Mouse (Mus musculus) stomach, postnatal 0 days (tissue): ENCODE measurements at regions not wholly inside any gene's neighbourhood (a gene's known extent, or its start where the extent isn't known, plus 50 kb on each side); places are given as distances from the start of the nearest gene placed in this dataset.
A peak's percentile ranks its signal among the peaks of the same experiment; 100 is the strongest.

Experiments
- ATAC-seq: fragments of 200-750 bp; cut with Nextera tagmentation; 2 replicates; pipeline ENCODE4 v1.8.0; 2017; ENCODE audit not compliant: low FRiP score, low TSS enrichment
- DNase-seq: peaks from one replicate; pipeline ENCODE4 v3.0.0-alpha.2; 2016; ENCODE audit warnings: low spot score
- H3K27ac ChIP-seq: fragments of 300-500 bp; sonication (generic); replicated peaks from 2 replicates; pipeline ENCODE4 v1.5.1; 2014; ENCODE audit warnings: mild to moderate bottlenecking, control low read depth
- H3K27me3 ChIP-seq: fragments of 300-500 bp; sonication (generic); 2 replicates; pipeline ENCODE4 v1.6.1; 2014; ENCODE audit warnings: low read length; ENCODE audit not compliant: control insufficient read depth, insufficient read depth
- H3K36me3 ChIP-seq: fragments of 300-500 bp; sonication (generic); 2 replicates; pipeline ENCODE4 v1.6.1; 2014; ENCODE audit warnings: low read length, mixed read lengths; ENCODE audit not compliant: control insufficient read depth, insufficient read depth
- H3K4me1 ChIP-seq: fragments of 300-500 bp; sonication (generic); replicated peaks from 2 replicates; pipeline ENCODE4 v1.6.1; 2014; ENCODE audit warnings: antibody characterized with exemption; ENCODE audit not compliant: control insufficient read depth, insufficient read depth
- H3K4me2 ChIP-seq: fragments of 300-500 bp; sonication (generic); replicated peaks from 2 replicates; pipeline ENCODE4 v1.6.1; 2014; ENCODE audit warnings: low read depth, mild to moderate bottlenecking, control low read depth, moderate library complexity
- H3K4me3 ChIP-seq: fragments of 300-500 bp; sonication (generic); 2 replicates; pipeline ENCODE4 v1.5.1; 2014; ENCODE audit warnings: low read depth, low read length, control low read depth
- H3K9ac ChIP-seq: fragments of 300-500 bp; sonication (generic); 2 replicates; pipeline ENCODE4 v1.6.1; 2014; ENCODE audit warnings: mild to moderate bottlenecking, low read length, control low read depth, mixed read lengths
- H3K9me3 ChIP-seq: fragments of 300-500 bp; sonication (generic); 2 replicates; pipeline ENCODE4 v1.6.1; 2016; ENCODE audit warnings: low read length; ENCODE audit not compliant: control insufficient read depth
- CTCF ChIP-seq: IDR thresholded peaks from 2 replicates; pipeline ENCODE4 v1.5.1; 2016; ENCODE audit warnings: antibody characterized with exemption, low read depth, mild to moderate bottlenecking, moderate library complexity
- EP300 ChIP-seq: optimal IDR thresholded peaks from 2 replicates; pipeline ENCODE3; 2016; ENCODE audit warnings: antibody characterized with exemption
- WGBS: fragments of 180-500 bp; shearing (Covaris S2); extraction: QIAGEN DNeasy Blood & Tissue Kit; methylation state at CpG from one replicate; pipeline ENCODE4 v1.1.7; 2014; 5-methylcytosine and 5-hydroxymethylcytosine counted together

- WGBS, result 65% methylated on average over 5 of the region's 5 CpGs
- no peak overlapping the region for H3K4me3 ChIP-seq
- TF ChIP-seq EP300 (no peak), CTCF (no peak)
- H3K4me1 ChIP-seq, result no peaks in the 10 kb centered on the region
- no peaks in the 10 kb centered on the region for H3K27me3 ChIP-seq
- ATAC-seq (no peak), DNase-seq (no peak)
- no peak overlapping the region for H3K4me2 ChIP-seq
- H3K36me3 ChIP-seq, result no peaks in the 10 kb centered on the region
- no peaks in the 10 kb centered on the region for H3K9me3 ChIP-seq
- no peak overlapping the region for H3K27ac ChIP-seq
- no peak overlapping the region for H3K9ac ChIP-seq
Observed at GRCm38 (mm10) chr6:117407953-117408352, 239.6 kb downstream of the Cxcl12 start.

- DNase-seq, result no peak
- Histone ChIP-seq H3K4me3 (no peak overlapping the region), H3K9me3 (no peaks in the 10 kb centered on the region), H3K9ac (no peak overlapping the region), H3K27ac (no peak overlapping the region), H3K36me3 (no peaks in the 10 kb centered on the region), H3K4me2 (no peak overlapping the region), H3K4me1 (no peaks in the 10 kb centered on the region), H3K27me3 (no peaks in the 10 kb centered on the region)
- WGBS, result 60% methylated on average over 11 of the region's 11 CpGs
- ATAC-seq, result no peak
- 0 out of 2 replicates have a peak, but pooled peaks have one; percentile 20 for TF ChIP-seq CTCF
- no peak for TF ChIP-seq EP300
Observed at GRCm38 (mm10) chr6:117408971-117409783, 240.8 kb downstream of the Cxcl12 start.

GRCm38 (mm10) chr6:117414926-117415325 lies 246.6 kb downstream of the Cxcl12 start:
- H3K4me2 ChIP-seq, result no peak overlapping the region
- no peaks in the 10 kb centered on the region for H3K36me3 ChIP-seq
- no peaks in the 10 kb centered on the region for H3K4me1 ChIP-seq
- DNase-seq (no peak), ATAC-seq (no peak)
- H3K9ac ChIP-seq, result no peak overlapping the region
- TF ChIP-seq CTCF (no peak), EP300 (no peak)
- H3K4me3 ChIP-seq, result no peak overlapping the region
- H3K27ac ChIP-seq, result no peak overlapping the region
- no peaks in the 10 kb centered on the region for H3K9me3 ChIP-seq
- WGBS, result 53% methylated on average over 5 of the region's 5 CpGs
- no peaks in the 10 kb centered on the region for H3K27me3 ChIP-seq

GRCm38 (mm10) chr6:117415901-117416300 lies 247.6 kb downstream of the Cxcl12 start:
- no peak overlapping the region for H3K4me3 ChIP-seq
- H3K9me3 ChIP-seq, result no peaks in the 10 kb centered on the region
- TF ChIP-seq CTCF, result no peak
- no peak for TF ChIP-seq EP300
- H3K4me1 ChIP-seq, result no peaks in the 10 kb centered on the region
- H3K4me2 ChIP-seq, result no peak overlapping the region
- H3K9ac ChIP-seq, result no peak overlapping the region
- 89% methylated on average over 6 of the region's 6 CpGs for WGBS
- H3K27me3 ChIP-seq, result no peaks in the 10 kb centered on the region
- no peaks in the 10 kb centered on the region for H3K36me3 ChIP-seq
- ATAC-seq, result no peak
- H3K27ac ChIP-seq, result no peak overlapping the region
- DNase-seq, result no peak

- Histone ChIP-seq H3K4me2 (no peak overlapping the region), H3K27ac (no peak overlapping the region), H3K27me3 (no peaks in the 10 kb centered on the region), H3K4me1 (no peaks in the 10 kb centered on the region), H3K9ac (no peak overlapping the region), H3K36me3 (no peaks in the 10 kb centered on the region), H3K9me3 (no peaks in the 10 kb centered on the region), H3K4me3 (no peak overlapping the region)
- no peak for DNase-seq
- TF ChIP-seq EP300 (no peak), CTCF (no peak)
- 73% methylated on average over 5 of the region's 5 CpGs for WGBS
- ATAC-seq, result no peak
Observed at GRCm38 (mm10) chr6:117416461-117416860, 248.1 kb downstream of the Cxcl12 start.

- no peaks in the 10 kb centered on the region for H3K4me1 ChIP-seq
- 61% methylated on average over 10 of the region's 10 CpGs for WGBS
- H3K4me2 ChIP-seq, result no peak overlapping the region
- H3K9me3 ChIP-seq, result no peaks in the 10 kb centered on the region
- no peak overlapping the region for H3K4me3 ChIP-seq
- H3K36me3 ChIP-seq, result no peaks in the 10 kb centered on the region
- no peak for ATAC-seq
- no peak overlapping the region for H3K27ac ChIP-seq
- no peaks in the 10 kb centered on the region for H3K27me3 ChIP-seq
- DNase-seq, result no peak
- H3K9ac ChIP-seq, result no peak overlapping the region
- no peak for TF ChIP-seq EP300
- no peak for TF ChIP-seq CTCF
Observed at GRCm38 (mm10) chr6:117422846-117423573, 254.7 kb downstream of the Cxcl12 start.
